Mouse (Mus musculus): ENCODE results near the gene Dnm3. TPM values are rescaled to one million over a fixed set of nuclear protein-coding genes. Genes with fewer than 3 reads are reported as not detected.

Dnm3 gene
- polyA plus RNA-seq, 2 experiments: 14.7 to 21.9 TPM

- ATAC-seq (ENCODE audit: low FRiP score, low read depth) (no peak), DNase-seq (ENCODE audit: low spot score) (no peak)
- no peak overlapping the region for H3K4me3 ChIP-seq (replicated peaks; ENCODE audit: low read length)
- no peaks in the 10 kb centered on the region for H3K36me3 ChIP-seq (ENCODE audit: control insufficient read depth, insufficient read depth, low read length)
- no peak for TF ChIP-seq POLR2A (IDR thresholded peaks at IDR 0.05; ENCODE audit: borderline replicate concordance, extremely low read depth, insufficient read depth, insufficient read length)
- H3K4me2 ChIP-seq (replicated peaks; ENCODE audit: low read depth, low read length, severe bottlenecking): no peak overlapping the region
- H3K9me3 ChIP-seq (ENCODE audit: control insufficient read depth, low read length): no peaks in the 10 kb centered on the region
- H3K9ac ChIP-seq (ENCODE audit: low read depth, low read length, severe bottlenecking): no peak overlapping the region
- H3K27ac ChIP-seq (replicated peaks; ENCODE audit: low read depth, low read length): no peak overlapping the region
- WGBS: 35% methylated on average over 2 of the region's 2 CpGs
- H3K27me3 ChIP-seq (ENCODE audit: control insufficient read depth, insufficient read depth, low read length): no peaks in the 10 kb centered on the region
- H3K4me1 ChIP-seq (ENCODE audit: control insufficient read depth, insufficient read depth, low read length): no peaks in the 10 kb centered on the region
Measured at GRCm38 (mm10) chr1:162428904-162429303, 48.9 kb downstream of the Dnm3 start.

GRCm38 (mm10) chr1:162425930-162426478, 51.8 kb downstream of the Dnm3 start:
- ATAC-seq (ENCODE audit: low FRiP score, low read depth) (no peak), DNase-seq (ENCODE audit: low spot score) (no peak)
- no peak overlapping the region for H3K4me3 ChIP-seq (replicated peaks; ENCODE audit: low read length)
- H3K9me3 ChIP-seq (ENCODE audit: control insufficient read depth, low read length): no peaks in the 10 kb centered on the region
- 71% methylated on average over 15 of the region's 15 CpGs for WGBS
- no peaks in the 10 kb centered on the region for H3K36me3 ChIP-seq (ENCODE audit: control insufficient read depth, insufficient read depth, low read length)
- no peak for TF ChIP-seq POLR2A (IDR thresholded peaks at IDR 0.05; ENCODE audit: borderline replicate concordance, extremely low read depth, insufficient read depth, insufficient read length)
- H3K9ac ChIP-seq (ENCODE audit: low read depth, low read length, severe bottlenecking): no peak overlapping the region
- no peaks in the 10 kb centered on the region for H3K4me1 ChIP-seq (ENCODE audit: control insufficient read depth, insufficient read depth, low read length)
- H3K27ac ChIP-seq (replicated peaks; ENCODE audit: low read depth, low read length): no peak overlapping the region
- H3K4me2 ChIP-seq (replicated peaks; ENCODE audit: low read depth, low read length, severe bottlenecking): no peak overlapping the region
- no peaks in the 10 kb centered on the region for H3K27me3 ChIP-seq (ENCODE audit: control insufficient read depth, insufficient read depth, low read length)

- no peaks in the 10 kb centered on the region for H3K4me1 ChIP-seq (ENCODE audit: control insufficient read depth, insufficient read depth, low read length)
- no peaks in the 10 kb centered on the region for H3K9me3 ChIP-seq (ENCODE audit: control insufficient read depth, low read length)
- no peaks in the 10 kb centered on the region for H3K36me3 ChIP-seq (ENCODE audit: control insufficient read depth, insufficient read depth, low read length)
- H3K27me3 ChIP-seq (ENCODE audit: control insufficient read depth, insufficient read depth, low read length): no peaks in the 10 kb centered on the region
- no peak overlapping the region for H3K9ac ChIP-seq (ENCODE audit: low read depth, low read length, severe bottlenecking)
- H3K4me2 ChIP-seq (replicated peaks; ENCODE audit: low read depth, low read length, severe bottlenecking): no peak overlapping the region
- no peak for TF ChIP-seq POLR2A (IDR thresholded peaks at IDR 0.05; ENCODE audit: borderline replicate concordance, extremely low read depth, insufficient read depth, insufficient read length)
- 77% methylated on average over 6 of the region's 6 CpGs for WGBS
- no peak overlapping the region for H3K4me3 ChIP-seq (replicated peaks; ENCODE audit: low read length)
- H3K27ac ChIP-seq (replicated peaks; ENCODE audit: low read depth, low read length): no peak overlapping the region
- ATAC-seq (ENCODE audit: low FRiP score, low read depth) (no peak), DNase-seq (ENCODE audit: low spot score) (no peak)
Measured at GRCm38 (mm10) chr1:162422826-162423225, 55.0 kb downstream of the Dnm3 start.

GRCm38 (mm10) chr1:162413791-162414190, 64.0 kb downstream of the Dnm3 start:
- no peaks in the 10 kb centered on the region for H3K4me1 ChIP-seq (ENCODE audit: control insufficient read depth, insufficient read depth, low read length)
- H3K27ac ChIP-seq (replicated peaks; ENCODE audit: low read depth, low read length): no peak overlapping the region
- 14% methylated on average over 1 of the region's 1 CpGs for WGBS
- H3K27me3 ChIP-seq (ENCODE audit: control insufficient read depth, insufficient read depth, low read length): no peaks in the 10 kb centered on the region
- H3K36me3 ChIP-seq (ENCODE audit: control insufficient read depth, insufficient read depth, low read length): no peaks in the 10 kb centered on the region
- no peak for ATAC-seq (ENCODE audit: low FRiP score, low read depth)
- H3K9me3 ChIP-seq (ENCODE audit: control insufficient read depth, low read length): no peaks in the 10 kb centered on the region
- DNase-seq (ENCODE audit: low spot score): peak; percentile 23
- no peak overlapping the region for H3K4me2 ChIP-seq (replicated peaks; ENCODE audit: low read depth, low read length, severe bottlenecking)
- no peak overlapping the region for H3K4me3 ChIP-seq (replicated peaks; ENCODE audit: low read length)
- no peak overlapping the region for H3K9ac ChIP-seq (ENCODE audit: low read depth, low read length, severe bottlenecking)
- no peak for TF ChIP-seq POLR2A (IDR thresholded peaks at IDR 0.05; ENCODE audit: borderline replicate concordance, extremely low read depth, insufficient read depth, insufficient read length)

- H3K4me2 ChIP-seq (replicated peaks; ENCODE audit: low read depth, low read length, severe bottlenecking): no peak overlapping the region
- 80% methylated on average over 7 of the region's 7 CpGs for WGBS
- H3K9ac ChIP-seq (ENCODE audit: low read depth, low read length, severe bottlenecking): no peak overlapping the region
- ATAC-seq (ENCODE audit: low FRiP score, low read depth) (no peak), DNase-seq (ENCODE audit: low spot score) (no peak)
- H3K4me3 ChIP-seq (replicated peaks; ENCODE audit: low read length): no peak overlapping the region
- H3K36me3 ChIP-seq (ENCODE audit: control insufficient read depth, insufficient read depth, low read length): no peaks in the 10 kb centered on the region
- no peak overlapping the region for H3K27ac ChIP-seq (replicated peaks; ENCODE audit: low read depth, low read length)
- H3K4me1 ChIP-seq (ENCODE audit: control insufficient read depth, insufficient read depth, low read length): no peaks in the 10 kb centered on the region
- H3K9me3 ChIP-seq (ENCODE audit: control insufficient read depth, low read length): no peaks in the 10 kb centered on the region
- TF ChIP-seq POLR2A (IDR thresholded peaks at IDR 0.05; ENCODE audit: borderline replicate concordance, extremely low read depth, insufficient read depth, insufficient read length): no peak
- H3K27me3 ChIP-seq (ENCODE audit: control insufficient read depth, insufficient read depth, low read length): no peaks in the 10 kb centered on the region
Measured at GRCm38 (mm10) chr1:162412787-162413429, 64.9 kb downstream of the Dnm3 start.

Data from limb, embryonic 14.5 days (tissue).